ENCODE assay signal across 19 mouse cellular contexts in the genomic region with DNA sequence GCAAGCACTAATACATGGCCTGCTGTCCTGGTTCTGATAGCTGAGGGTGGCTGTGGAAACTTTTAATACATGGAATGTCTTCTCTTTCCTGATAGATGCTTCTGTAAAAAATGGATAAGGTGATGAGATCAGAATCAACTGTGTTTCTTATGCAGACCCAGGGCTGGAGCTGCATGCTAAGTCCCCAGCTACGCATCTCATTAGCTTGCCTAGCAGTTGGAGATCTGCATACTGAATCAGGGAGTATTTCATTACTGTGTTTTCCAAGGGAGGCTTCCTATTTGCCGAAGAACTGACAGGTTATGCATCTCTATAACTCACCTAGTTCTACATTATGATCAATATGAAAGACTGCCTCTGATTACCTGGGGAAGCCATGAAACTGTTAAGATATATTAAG.
DNase-seq lines count a peak whose midpoint lies in the region; ATAC-seq and TF ChIP-seq lines count a peak whose summit lies in the region.
"Had no signal": no experiment of that assay in that cellular context is flagged by ENCODE, and none has a peak within 500 bp of the region (broad histone marks: within the 10 kb centered on the region; RNA-seq: fewer than 3 reads in every experiment).

No protein-coding gene starts in this region.

- H3K9ac ChIP-seq in forebrain, embryonic 14.5 days (ENCODE audit: low read length) = no peak overlapping the region
- no peak overlapping the region for H3K9ac ChIP-seq in hindbrain, embryonic 16.5 days (ENCODE audit: low read depth, low read length)
- H3K9ac ChIP-seq in midbrain, postnatal 0 days (replicated peaks; ENCODE audit: low read length, poor library complexity, severe bottlenecking) = no peak overlapping the region
- H3K9ac ChIP-seq: intestine, embryonic 15.5 days; liver, embryonic 15.5 days had no signal

- 0 out of 2 replicates have a peak, but pooled peaks cover 2% of the 10 kb centered on the region for H3K4me1 ChIP-seq in forebrain, embryonic 14.5 days (ENCODE audit: control insufficient read depth, insufficient read depth, low read length)
- H3K4me1 ChIP-seq in hindbrain, embryonic 16.5 days (ENCODE audit: control insufficient read depth, insufficient read depth, low read depth, low read length) = no peaks in the 10 kb centered on the region
- H3K4me1 ChIP-seq in midbrain, postnatal 0 days (ENCODE audit: insufficient read depth, low read length) = no peaks in the 10 kb centered on the region
- H3K4me1 ChIP-seq: intestine, embryonic 15.5 days; liver, embryonic 15.5 days had no signal

- no peak overlapping the region for H3K4me2 ChIP-seq in forebrain, embryonic 14.5 days (ENCODE audit: low read length)
- H3K4me2 ChIP-seq in hindbrain, embryonic 16.5 days (ENCODE audit: low read length) = no peak overlapping the region
- H3K4me2 ChIP-seq in midbrain, postnatal 0 days (ENCODE audit: low read depth, low read length, poor library complexity, severe bottlenecking) = no peak overlapping the region
- H3K4me2 ChIP-seq: heart, embryonic 11.5 days; intestine, embryonic 15.5 days; liver, embryonic 15.5 days had no signal

- no peaks in the 10 kb centered on the region for H3K9me3 ChIP-seq in forebrain, embryonic 14.5 days (replicated peaks; ENCODE audit: control insufficient read depth, low read length)
- no peaks in the 10 kb centered on the region for H3K9me3 ChIP-seq in hindbrain, embryonic 16.5 days (ENCODE audit: control insufficient read depth, low read length)
- H3K9me3 ChIP-seq in midbrain, postnatal 0 days (ENCODE audit: low read length) = no peaks in the 10 kb centered on the region
- H3K9me3 ChIP-seq: G1E; intestine, embryonic 15.5 days; liver, embryonic 15.5 days had no signal

- H3K27ac ChIP-seq in forebrain, embryonic 14.5 days (ENCODE audit: low read depth, low read length) = no peak overlapping the region
- H3K27ac ChIP-seq in hindbrain, embryonic 16.5 days (ENCODE audit: low read depth, low read length) = no peak overlapping the region
- no peak overlapping the region for H3K27ac ChIP-seq in midbrain, postnatal 0 days (ENCODE audit: low read depth, low read length)
- H3K27ac ChIP-seq: intestine, embryonic 15.5 days; liver, embryonic 15.5 days had no signal

- TF ChIP-seq CTCF in midbrain, postnatal 0 days (IDR thresholded peaks at IDR 0.05) = no peak

- peak; percentile 13 for DNase-seq in embryo, embryonic 11 days
- no peak for DNase-seq in embryo, embryonic 10 days (ENCODE audit: low spot score)
- DNase-seq in forebrain, embryonic 14.5 days (ENCODE audit: low spot score) = peak; percentile 76
- peak; percentile 12 for DNase-seq in midbrain, postnatal 0 days (ENCODE audit: low spot score)
- DNase-seq in T-cell, adult 2 months (ENCODE audit: low spot score) = no peak
- DNase-seq: cerebellum, adult 11 months; cerebellum, postnatal 14 days; heart, postnatal 14 days; kidney, postnatal 10 days; thymus, adult 18-20 months had no signal

- no peak overlapping the region for H3K4me3 ChIP-seq in forebrain, embryonic 14.5 days (ENCODE audit: low read depth, low read length)
- H3K4me3 ChIP-seq in hindbrain, embryonic 16.5 days (ENCODE audit: low read length) = no peak overlapping the region
- H3K4me3 ChIP-seq in midbrain, postnatal 0 days (ENCODE audit: low read depth, low read length) = no peak overlapping the region
- H3K4me3 ChIP-seq: erythroblast, embryonic 14.5 days; intestine, embryonic 15.5 days; liver, embryonic 15.5 days had no signal

- H3K27me3 ChIP-seq in forebrain, embryonic 14.5 days (replicated peaks; ENCODE audit: control insufficient read depth, insufficient read depth, low read length) = no peaks in the 10 kb centered on the region
- H3K27me3 ChIP-seq in hindbrain, embryonic 16.5 days (replicated peaks; ENCODE audit: control insufficient read depth, insufficient read depth, low read length) = no peaks in the 10 kb centered on the region
- no peaks in the 10 kb centered on the region for H3K27me3 ChIP-seq in midbrain, postnatal 0 days (ENCODE audit: insufficient read depth, low read length)
- H3K27me3 ChIP-seq: intestine, embryonic 15.5 days; liver, embryonic 15.5 days had no signal

- WGBS in forebrain, embryonic 14.5 days = 52% methylated on average over 2 of the region's 2 CpGs
- WGBS in hindbrain, embryonic 16.5 days = 29% methylated on average over 2 of the region's 2 CpGs
- whole genome bisulfite sequencing in midbrain, postnatal 0 days = 19% methylated on average over 2 of the region's 2 CpGs

- peak; percentile 90 for ATAC-seq in forebrain, embryonic 14.5 days
- ATAC-seq in hindbrain, embryonic 16.5 days = peak; percentile 79; the same call in 1 of the 2 replicates
- ATAC-seq in midbrain, postnatal 0 days (ENCODE audit: low FRiP score) = peak; percentile 65; the same call in 1 of the 2 replicates
- no peak for ATAC-seq in cerebellum, adult (ENCODE audit: insufficient number of reproducible peaks, low FRiP score, low TSS enrichment)
- no peak for ATAC-seq in megakaryocyte-erythroid progenitor cell, adult 5-6 weeks (replicated peaks; ENCODE audit: low FRiP score, low TSS enrichment, poor library complexity, severe bottlenecking)
- ATAC-seq: CD4-positive, CD25-positive, alpha-beta regulatory T cell, adult 4 months; intestine, embryonic 15.5 days had no signal

- no peaks in the 10 kb centered on the region for H3K36me3 ChIP-seq in forebrain, embryonic 14.5 days (ENCODE audit: control insufficient read depth, insufficient read depth, low read length)
- no peaks in the 10 kb centered on the region for H3K36me3 ChIP-seq in hindbrain, embryonic 16.5 days (ENCODE audit: control insufficient read depth, insufficient read depth, low read length)
- H3K36me3 ChIP-seq in midbrain, postnatal 0 days (ENCODE audit: insufficient read depth, low read length) = no peaks in the 10 kb centered on the region
- H3K36me3 ChIP-seq: G1E; intestine, embryonic 15.5 days; liver, embryonic 15.5 days had no signal

Comparison
In these comparisons a context has a peak if more than half of its experiments do, and no peak if none do; other contexts are left out.
1. DNase-seq: peak in embryo, embryonic 11 days (single experiment), forebrain, embryonic 14.5 days (single experiment) and midbrain, postnatal 0 days (single experiment); none in embryo, embryonic 10 days (single experiment) and T-cell, adult 2 months (single experiment).
2. ATAC-seq: peak in forebrain, embryonic 14.5 days (single experiment), hindbrain, embryonic 16.5 days (single experiment) and midbrain, postnatal 0 days (single experiment); none in cerebellum, adult (single experiment) and megakaryocyte-erythroid progenitor cell, adult 5-6 weeks (single experiment).